8 mouse cellular contexts compared by ENCODE assay signal in the genomic region with DNA sequence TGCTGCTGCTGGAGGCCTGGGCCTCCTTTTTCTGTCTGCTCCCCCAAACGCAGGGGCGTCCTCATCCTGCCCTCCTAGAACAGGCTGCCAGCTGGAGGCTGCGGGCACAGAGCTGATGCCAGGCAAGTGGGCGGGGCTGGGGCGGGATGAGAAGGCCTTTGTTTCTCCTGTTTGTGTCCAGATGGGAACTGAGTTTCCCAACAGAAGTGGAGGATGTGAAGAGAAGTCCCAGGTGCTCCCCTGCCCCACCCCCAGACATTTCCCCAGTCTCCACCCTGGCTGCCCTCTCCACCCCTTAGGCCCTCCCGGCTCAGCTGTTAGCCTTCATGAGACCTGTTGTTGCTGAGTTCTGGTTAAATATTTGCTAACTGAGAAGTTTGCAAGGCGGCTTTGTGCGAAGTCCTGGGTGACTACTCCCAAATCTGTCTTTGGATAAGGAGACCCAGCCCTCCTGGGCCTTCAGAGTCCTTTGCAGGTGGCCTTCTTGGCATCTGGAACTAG. TPM values are rescaled to one million over a fixed set of nuclear protein-coding genes. Genes with fewer than 3 reads are reported as not detected.
DNase-seq lines count a peak whose midpoint lies in the region; ATAC-seq and TF ChIP-seq lines count a peak whose summit lies in the region.

No protein-coding gene starts in this region.

- H3K9me3 ChIP-seq in heart, embryonic 13.5 days: no peaks in the 10 kb centered on the region
- H3K9me3 ChIP-seq in embryonic facial prominence, embryonic 14.5 days (ENCODE audit: control insufficient read depth, low read length): no peaks in the 10 kb centered on the region
- no peaks in the 10 kb centered on the region for H3K9me3 ChIP-seq in kidney, postnatal 0 days (replicated peaks; ENCODE audit: low read length)
- no peaks in the 10 kb centered on the region for H3K9me3 ChIP-seq in midbrain, embryonic 16.5 days (replicated peaks; ENCODE audit: control insufficient read depth, low read length, poor library complexity, severe bottlenecking)

- no peak overlapping the region for H3K4me2 ChIP-seq in heart, embryonic 13.5 days
- no peak overlapping the region for H3K4me2 ChIP-seq in embryonic facial prominence, embryonic 14.5 days (ENCODE audit: low read depth, low read length)
- no peak overlapping the region for H3K4me2 ChIP-seq in kidney, postnatal 0 days (ENCODE audit: low read length)
- no peak overlapping the region for H3K4me2 ChIP-seq in midbrain, embryonic 16.5 days (ENCODE audit: low read length)

- H3K4me3 ChIP-seq in heart, embryonic 13.5 days: no peak overlapping the region
- no peak overlapping the region for H3K4me3 ChIP-seq in embryonic facial prominence, embryonic 14.5 days (ENCODE audit: low read depth, low read length)
- no peak overlapping the region for H3K4me3 ChIP-seq in kidney, postnatal 0 days (replicated peaks; ENCODE audit: low read depth, low read length)
- no peak overlapping the region for H3K4me3 ChIP-seq in midbrain, embryonic 16.5 days (ENCODE audit: low read depth, low read length)

- peak overlapping the region; percentile 63 for H3K9ac ChIP-seq in heart, embryonic 13.5 days
- peak overlapping the region; percentile 38 for H3K9ac ChIP-seq in embryonic facial prominence, embryonic 14.5 days (ENCODE audit: low read depth, low read length)
- no peak overlapping the region for H3K9ac ChIP-seq in kidney, postnatal 0 days (ENCODE audit: low read depth, low read length)
- H3K9ac ChIP-seq in midbrain, embryonic 16.5 days (ENCODE audit: low read depth, low read length): no peak overlapping the region

- peaks cover 29% of the 10 kb centered on the region for H3K36me3 ChIP-seq in heart, embryonic 13.5 days
- 0 out of 2 replicates have a peak, but pooled peaks cover 8% of the 10 kb centered on the region for H3K36me3 ChIP-seq in embryonic facial prominence, embryonic 14.5 days (ENCODE audit: control insufficient read depth, insufficient read depth, low read length)
- no peaks in the 10 kb centered on the region for H3K36me3 ChIP-seq in kidney, postnatal 0 days (ENCODE audit: insufficient read depth, low read length)
- H3K36me3 ChIP-seq in midbrain, embryonic 16.5 days (ENCODE audit: control insufficient read depth, insufficient read depth, low read length): no peaks in the 10 kb centered on the region

- DNase-seq in heart, adult 18-20 months: no peak
- peak; percentile 42 for DNase-seq in embryonic facial prominence, embryonic 14.5 days (ENCODE audit: low spot score)
- DNase-seq in kidney, postnatal 0 days (ENCODE audit: low spot score): peak; percentile 47
- no peak for DNase-seq in embryo, embryonic 9.5 days (ENCODE audit: extremely low spot score)
- DNase-seq in adrenal gland, adult 2 months: no peak
- no peak for DNase-seq in frontal cortex, postnatal 14 days (ENCODE audit: low spot score in 2 of 2)

- 50% methylated on average over 8 of the region's 8 CpGs for WGBS in heart, embryonic 13.5 days
- WGBS in embryonic facial prominence, embryonic 14.5 days: 28% methylated on average over 8 of the region's 8 CpGs
- 48% methylated on average over 8 of the region's 8 CpGs for WGBS in kidney, postnatal 0 days
- 48% methylated on average over 6 of the region's 8 CpGs for WGBS in midbrain, embryonic 16.5 days

- H3K27me3 ChIP-seq in heart, embryonic 13.5 days (replicated peaks): no peaks in the 10 kb centered on the region
- no peaks in the 10 kb centered on the region for H3K27me3 ChIP-seq in embryonic facial prominence, embryonic 14.5 days (replicated peaks; ENCODE audit: control insufficient read depth, insufficient read depth, low read length)
- no peaks in the 10 kb centered on the region for H3K27me3 ChIP-seq in kidney, postnatal 0 days (ENCODE audit: insufficient read depth, low read length)
- H3K27me3 ChIP-seq in midbrain, embryonic 16.5 days (ENCODE audit: control insufficient read depth, insufficient read depth, low read depth, low read length): no peaks in the 10 kb centered on the region

- ATAC-seq in heart, embryonic 13.5 days (ENCODE audit: extremely low read depth, insufficient number of reproducible peaks, low FRiP score, low TSS enrichment): no peak
- peak; percentile 35; the same call in 1 of the 2 replicates for ATAC-seq in embryonic facial prominence, embryonic 14.5 days (ENCODE audit: low read depth)
- peak; percentile 61 for ATAC-seq in kidney, postnatal 0 days (replicated peaks; ENCODE audit: low FRiP score, low read depth)
- ATAC-seq in midbrain, embryonic 16.5 days: 0 out of 2 replicates have a peak, but pooled peaks have one; percentile 48

- H3K4me1 ChIP-seq in heart, embryonic 13.5 days: peaks cover 83% of the 10 kb centered on the region
- H3K4me1 ChIP-seq in embryonic facial prominence, embryonic 14.5 days (ENCODE audit: control insufficient read depth, insufficient read depth, low read length): peaks cover 33% of the 10 kb centered on the region
- H3K4me1 ChIP-seq in kidney, postnatal 0 days (replicated peaks; ENCODE audit: insufficient read depth, low read length): peaks cover 37% of the 10 kb centered on the region
- H3K4me1 ChIP-seq in midbrain, embryonic 16.5 days (ENCODE audit: control insufficient read depth, insufficient read depth, low read length): peaks cover 17% of the 10 kb centered on the region

- TF ChIP-seq CTCF in kidney, postnatal 0 days (IDR thresholded peaks at IDR 0.05; ENCODE audit: low read depth): 0 out of 2 replicates have a peak, but pooled peaks have one; percentile 6

- peak overlapping the region; percentile 33; the same call in 1 of the 2 replicates for H3K27ac ChIP-seq in heart, embryonic 13.5 days (replicated peaks)
- H3K27ac ChIP-seq in embryonic facial prominence, embryonic 14.5 days (replicated peaks; ENCODE audit: low read depth, low read length): peak overlapping the region; percentile 79
- peak overlapping the region; percentile 91 for H3K27ac ChIP-seq in kidney, postnatal 0 days
- peak overlapping the region; percentile 56; the same call in 1 of the 2 replicates for H3K27ac ChIP-seq in midbrain, embryonic 16.5 days (ENCODE audit: low read length)

RNA-seq across cellular contexts. Expression of a gene that starts 19.7 kb away (rescaled TPM):
- 46.4 and 47.1 TPM in 2 replicates for polyA plus RNA-seq in heart, embryonic 13.5 days (2015; fragmentation: Nextera tagmentation; extraction: Ambion mirVana)
- 10 to 100 TPM; 20.4 to 25.0 TPM for total RNA-seq in heart, adult 18-20 months (2021)
- 38.4 and 39.0 TPM in 2 replicates for polyA plus RNA-seq in embryonic facial prominence, embryonic 14.5 days (2014; fragmentation: Nextera tagmentation; extraction: Ambion mirVana)
- 41.1 and 42.2 TPM in 2 replicates for polyA plus RNA-seq in kidney, postnatal 0 days (2015; fragmentation: Nextera tagmentation; extraction: Ambion mirVana)
- polyA plus RNA-seq in midbrain, embryonic 16.5 days (2015; fragmentation: Nextera tagmentation; extraction: Ambion mirVana): 25.3 and 27.4 TPM in 2 replicates
- total RNA-seq in adrenal gland, adult 2 months (2021): 10 to 100 TPM; 14.8 to 27.4 TPM
- polyA plus RNA-seq in adrenal gland, adult 2 months (2012; rRNA removed): 20.1 and 21.6 TPM in 2 replicates

RNA-seq across cellular contexts. Expression of a gene that starts 48.6 kb away (rescaled TPM):
- 23.6 and 24.8 TPM in 2 replicates for polyA plus RNA-seq in heart, embryonic 13.5 days (2015; fragmentation: Nextera tagmentation; extraction: Ambion mirVana)
- 10 to 100 TPM; 12.2 to 13.0 TPM for total RNA-seq in heart, adult 18-20 months (2021)
- polyA plus RNA-seq in embryonic facial prominence, embryonic 14.5 days (2014; fragmentation: Nextera tagmentation; extraction: Ambion mirVana): 26.8 and 29.7 TPM in 2 replicates
- polyA plus RNA-seq in kidney, postnatal 0 days (2015; fragmentation: Nextera tagmentation; extraction: Ambion mirVana): 14.3 and 14.6 TPM in 2 replicates
- polyA plus RNA-seq in midbrain, embryonic 16.5 days (2015; fragmentation: Nextera tagmentation; extraction: Ambion mirVana): 340 and 389 TPM in 2 replicates
- total RNA-seq in adrenal gland, adult 2 months (2021): 10 to 100 TPM; 19.3 to 29.5 TPM
- polyA plus RNA-seq in adrenal gland, adult 2 months (2012; rRNA removed): 8.0 and 8.1 TPM in 2 replicates

Comparison
In these comparisons a context has a peak if more than half of its experiments do, and no peak if none do; other contexts are left out.
1. H3K27ac ChIP-seq: peak in every context shown above with its lines; median percentile 91 in kidney, postnatal 0 days; 79 in embryonic facial prominence, embryonic 14.5 days; 56 in midbrain, embryonic 16.5 days; 33 in heart, embryonic 13.5 days.
2. H3K9ac ChIP-seq: peak in heart, embryonic 13.5 days (single experiment) and embryonic facial prominence, embryonic 14.5 days (single experiment); none in kidney, postnatal 0 days (single experiment) and midbrain, embryonic 16.5 days (single experiment).
3. DNase-seq: peak in embryonic facial prominence, embryonic 14.5 days (single experiment) and kidney, postnatal 0 days (single experiment); none in heart, adult 18-20 months (0 of 2), embryo, embryonic 9.5 days (single experiment), adrenal gland, adult 2 months (single experiment) and frontal cortex, postnatal 14 days (0 of 2).
4. RNA of a gene that starts 48.6 kb away (polyA plus RNA-seq): 340 to 389 TPM in midbrain, embryonic 16.5 days; 26.8 to 29.7 TPM in embryonic facial prominence, embryonic 14.5 days, 23.6 to 24.8 TPM in heart, embryonic 13.5 days, 14.3 to 14.6 TPM in kidney, postnatal 0 days and 8.0 to 8.1 TPM in adrenal gland, adult 2 months; every median in the first group is over 10 times any median in the second.